Mouse (Mus musculus): ENCODE measurements around the gene Cyp2d11. TPM values are rescaled to one million over a fixed set of nuclear protein-coding genes. Genes with fewer than 3 reads are reported as not detected.

The Cyp2d11 gene
- polyA plus RNA-seq, 1 experiment = not detected

DNA sequence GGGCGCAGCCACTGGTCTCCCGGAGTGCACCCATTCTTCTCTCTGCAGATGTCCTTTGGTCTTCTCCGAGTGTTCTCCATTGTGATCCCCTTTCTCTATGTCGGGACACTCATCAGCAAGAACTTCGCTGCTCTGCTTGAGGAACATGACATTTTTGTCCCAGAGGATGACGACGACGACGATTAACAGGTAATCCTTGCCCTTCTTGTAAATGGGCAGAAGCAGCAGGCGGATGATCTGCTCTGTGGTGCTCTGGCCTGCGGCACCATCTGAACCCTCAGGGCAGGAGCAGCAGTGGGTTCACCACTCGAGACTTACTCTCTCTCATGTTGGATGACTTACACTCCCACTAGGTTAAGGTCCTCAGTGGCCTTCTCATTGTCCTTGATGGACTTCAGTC is 46.0 kb downstream of the Cyp2d11 start:
- 86% methylated on average over 12 of the region's 12 CpGs for WGBS
- no peak overlapping the region for H3K27ac ChIP-seq (ENCODE audit: insufficient read depth, low read length)
- H3K4me1 ChIP-seq (ENCODE audit: control insufficient read depth, insufficient read depth, low read length) = peaks cover 7% of the 10 kb centered on the region; the same call in 1 of the 2 replicates
- no peak overlapping the region for H3K4me3 ChIP-seq (replicated peaks; ENCODE audit: insufficient read depth, low read depth, low read length)
- no peaks in the 10 kb centered on the region for H3K27me3 ChIP-seq (ENCODE audit: control insufficient read depth, insufficient read depth, low read length)
- no peak for DNase-seq
- TF ChIP-seq POLR2A (IDR thresholded peaks at IDR 0.05; ENCODE audit: borderline replicate concordance, insufficient read depth, low read length) (no peak), CTCF (IDR thresholded peaks at IDR 0.05; ENCODE audit: borderline replicate concordance, insufficient read depth, low read depth, low read length) (no peak)

GRCm38 (mm10) chr15:82347303-82347676 is 46.5 kb downstream of the Cyp2d11 start:
- Histone ChIP-seq H3K27me3 (ENCODE audit: control insufficient read depth, insufficient read depth, low read length) (no peaks in the 10 kb centered on the region), H3K4me1 (ENCODE audit: control insufficient read depth, insufficient read depth, low read length) (peaks cover 3% of the 10 kb centered on the region; the same call in 1 of the 2 replicates), H3K4me3 (replicated peaks; ENCODE audit: insufficient read depth, low read depth, low read length) (no peak overlapping the region), H3K27ac (ENCODE audit: insufficient read depth, low read length) (no peak overlapping the region)
- TF ChIP-seq POLR2A (IDR thresholded peaks at IDR 0.05; ENCODE audit: borderline replicate concordance, insufficient read depth, low read length) (no peak), CTCF (IDR thresholded peaks at IDR 0.05; ENCODE audit: borderline replicate concordance, insufficient read depth, low read depth, low read length) (no peak)
- 74% methylated on average over 4 of the region's 4 CpGs for WGBS
- no peak for DNase-seq

DNA sequence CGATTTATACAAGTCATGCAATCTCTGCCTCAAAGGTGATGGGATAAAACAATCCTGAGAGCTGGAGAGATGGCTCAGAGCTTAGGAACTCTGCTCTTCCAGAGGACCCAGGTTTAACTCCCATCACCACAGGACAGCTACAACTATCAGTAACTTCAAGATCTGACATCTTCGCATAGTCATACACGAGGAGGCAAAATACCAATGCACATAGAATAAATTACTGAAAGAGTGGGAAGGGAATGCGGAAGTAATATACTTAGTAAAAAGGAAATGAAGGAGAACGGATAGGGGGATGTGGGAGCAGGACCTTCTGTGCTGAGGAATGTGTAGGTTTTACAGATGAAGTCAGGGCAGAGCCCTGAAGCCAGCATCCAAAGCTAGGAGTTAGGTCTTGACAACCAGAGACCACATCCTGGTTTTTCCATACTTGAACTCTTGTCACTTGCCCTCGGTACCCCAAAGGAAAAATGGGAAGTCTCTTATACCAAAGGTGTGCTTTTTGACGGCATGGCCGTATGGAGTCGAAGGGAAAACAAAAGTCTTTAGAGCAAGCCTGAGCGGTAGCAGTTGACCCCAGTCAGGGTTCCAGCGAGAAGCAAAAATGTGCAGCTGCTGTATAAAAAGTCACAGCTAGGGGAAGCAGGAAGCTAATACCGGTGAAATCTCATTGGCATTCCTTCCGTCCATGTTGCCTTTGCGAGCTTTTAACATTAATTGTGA is 47.1 kb downstream of the Cyp2d11 start:
- H3K4me3 ChIP-seq (replicated peaks; ENCODE audit: insufficient read depth, low read depth, low read length) = peak overlapping the region; percentile 69
- DNase-seq = no peak
- H3K4me1 ChIP-seq (ENCODE audit: control insufficient read depth, insufficient read depth, low read length) = peaks cover 3% of the 10 kb centered on the region; the same call in 1 of the 2 replicates
- H3K27ac ChIP-seq (ENCODE audit: insufficient read depth, low read length) = no peak overlapping the region
- WGBS = 45% methylated on average over 14 of the region's 14 CpGs
- no peak for TF ChIP-seq CTCF (IDR thresholded peaks at IDR 0.05; ENCODE audit: borderline replicate concordance, insufficient read depth, low read depth, low read length)
- TF ChIP-seq POLR2A (IDR thresholded peaks at IDR 0.05; ENCODE audit: borderline replicate concordance, insufficient read depth, low read length) = no peak
- no peaks in the 10 kb centered on the region for H3K27me3 ChIP-seq (ENCODE audit: control insufficient read depth, insufficient read depth, low read length)

DNA sequence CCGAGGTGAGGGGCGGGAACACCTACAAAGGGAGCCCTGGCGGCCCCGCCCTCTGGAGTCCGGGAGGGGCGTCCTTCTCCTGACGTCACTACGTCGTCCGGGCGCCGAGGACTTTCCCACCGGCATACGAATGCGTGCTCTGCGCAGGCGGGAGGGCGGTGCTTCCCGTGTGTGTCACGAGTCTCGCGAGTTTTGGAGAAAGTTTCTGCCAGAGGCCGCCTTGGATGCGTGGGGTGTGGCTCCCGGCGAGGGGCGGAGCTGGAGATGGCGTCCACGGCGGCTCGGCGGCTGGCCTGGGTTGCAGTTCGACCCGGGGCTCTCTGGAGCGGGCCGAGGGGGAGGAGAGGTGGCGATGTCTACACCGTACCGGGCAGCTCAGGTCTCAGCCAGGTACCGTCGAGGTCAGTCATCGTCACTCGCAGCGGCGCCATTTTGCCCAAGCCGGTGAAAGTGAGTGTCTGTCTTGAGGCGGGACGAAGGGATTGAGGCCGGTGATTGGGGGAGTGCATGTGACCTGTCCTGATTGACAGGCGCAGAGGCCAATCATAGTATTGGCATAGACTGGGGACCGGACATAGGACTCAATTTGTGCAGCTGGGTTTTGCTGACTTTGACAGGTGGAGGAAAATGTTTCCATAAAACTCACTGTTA is 47.9 kb downstream of the Cyp2d11 start:
- TF ChIP-seq CTCF (IDR thresholded peaks at IDR 0.05; ENCODE audit: borderline replicate concordance, insufficient read depth, low read depth, low read length) (no peak), POLR2A (IDR thresholded peaks at IDR 0.05; ENCODE audit: borderline replicate concordance, insufficient read depth, low read length) (peak; percentile 68)
- H3K27me3 ChIP-seq (ENCODE audit: control insufficient read depth, insufficient read depth, low read length) = no peaks in the 10 kb centered on the region
- H3K27ac ChIP-seq (ENCODE audit: insufficient read depth, low read length) = peak overlapping the region; percentile 74
- H3K4me3 ChIP-seq (replicated peaks; ENCODE audit: insufficient read depth, low read depth, low read length) = peak overlapping the region; percentile 69
- peaks cover 3% of the 10 kb centered on the region; the same call in 1 of the 2 replicates for H3K4me1 ChIP-seq (ENCODE audit: control insufficient read depth, insufficient read depth, low read length)
- peak; percentile 98 for DNase-seq
- under 1% methylated on average over 51 of the region's 51 CpGs for WGBS

GRCm38 (mm10) chr15:82344971-82345370 is 48.9 kb downstream of the Cyp2d11 start:
- TF ChIP-seq CTCF (IDR thresholded peaks at IDR 0.05; ENCODE audit: borderline replicate concordance, insufficient read depth, low read depth, low read length) (no peak), POLR2A (IDR thresholded peaks at IDR 0.05; ENCODE audit: borderline replicate concordance, insufficient read depth, low read length) (no peak)
- DNase-seq = no peak
- no peak overlapping the region for H3K27ac ChIP-seq (ENCODE audit: insufficient read depth, low read length)
- 87% methylated on average over 6 of the region's 6 CpGs for WGBS
- no peak overlapping the region for H3K4me3 ChIP-seq (replicated peaks; ENCODE audit: insufficient read depth, low read depth, low read length)
- no peaks in the 10 kb centered on the region for H3K27me3 ChIP-seq (ENCODE audit: control insufficient read depth, insufficient read depth, low read length)
- H3K4me1 ChIP-seq (ENCODE audit: control insufficient read depth, insufficient read depth, low read length) = peaks cover 3% of the 10 kb centered on the region; the same call in 1 of the 2 replicates

GRCm38 (mm10) chr15:82343368-82344287 is 50.2 kb downstream of the Cyp2d11 start:
- Histone ChIP-seq H3K27me3 (ENCODE audit: control insufficient read depth, insufficient read depth, low read length) (no peaks in the 10 kb centered on the region), H3K4me3 (replicated peaks; ENCODE audit: insufficient read depth, low read depth, low read length) (no peak overlapping the region), H3K27ac (ENCODE audit: insufficient read depth, low read length) (no peak overlapping the region), H3K4me1 (ENCODE audit: control insufficient read depth, insufficient read depth, low read length) (peaks cover 3% of the 10 kb centered on the region; the same call in 1 of the 2 replicates)
- TF ChIP-seq POLR2A (IDR thresholded peaks at IDR 0.05; ENCODE audit: borderline replicate concordance, insufficient read depth, low read length) = no peak
- TF ChIP-seq CTCF (IDR thresholded peaks at IDR 0.05; ENCODE audit: borderline replicate concordance, insufficient read depth, low read depth, low read length) = no peak
- no peak for DNase-seq
- 51% methylated on average over 27 of the region's 27 CpGs for WGBS

DNA sequence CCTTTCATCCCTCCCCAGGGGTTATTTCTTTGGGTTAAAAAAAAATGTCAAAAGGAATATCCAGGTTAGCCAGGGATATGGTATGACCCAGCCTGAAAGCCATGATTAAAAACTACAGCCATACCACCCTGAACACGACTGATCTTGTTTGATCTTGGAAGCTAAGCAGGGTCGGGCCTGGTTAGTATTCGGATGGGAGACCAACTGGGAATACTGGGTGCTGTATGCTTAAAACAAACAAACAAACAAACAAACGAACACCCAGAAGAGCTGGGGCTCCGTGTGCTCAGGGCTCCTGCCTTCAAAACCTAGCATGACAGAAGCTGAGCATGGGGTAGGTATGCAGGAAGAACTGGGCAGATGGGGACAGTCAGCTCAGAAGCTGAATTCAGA is 51.3 kb downstream of the Cyp2d11 start:
- 82% methylated on average over 5 of the region's 5 CpGs for WGBS
- H3K27me3 ChIP-seq (ENCODE audit: control insufficient read depth, insufficient read depth, low read length) = no peaks in the 10 kb centered on the region
- no peak for DNase-seq
- no peak for TF ChIP-seq POLR2A (IDR thresholded peaks at IDR 0.05; ENCODE audit: borderline replicate concordance, insufficient read depth, low read length)
- TF ChIP-seq CTCF (IDR thresholded peaks at IDR 0.05; ENCODE audit: borderline replicate concordance, insufficient read depth, low read depth, low read length) = no peak
- H3K4me1 ChIP-seq (ENCODE audit: control insufficient read depth, insufficient read depth, low read length) = peaks cover 7% of the 10 kb centered on the region
- H3K27ac ChIP-seq (ENCODE audit: insufficient read depth, low read length) = no peak overlapping the region
- no peak overlapping the region for H3K4me3 ChIP-seq (replicated peaks; ENCODE audit: insufficient read depth, low read depth, low read length)
